Mouse (Mus musculus) thymus, postnatal 14 days (tissue): Measurements from ENCODE around the gene Fat2.

Experiments used
- DNase-seq: peaks from one replicate; pipeline ENCODE4 v3.0.0; 2021

Gene Fat2

DNA sequence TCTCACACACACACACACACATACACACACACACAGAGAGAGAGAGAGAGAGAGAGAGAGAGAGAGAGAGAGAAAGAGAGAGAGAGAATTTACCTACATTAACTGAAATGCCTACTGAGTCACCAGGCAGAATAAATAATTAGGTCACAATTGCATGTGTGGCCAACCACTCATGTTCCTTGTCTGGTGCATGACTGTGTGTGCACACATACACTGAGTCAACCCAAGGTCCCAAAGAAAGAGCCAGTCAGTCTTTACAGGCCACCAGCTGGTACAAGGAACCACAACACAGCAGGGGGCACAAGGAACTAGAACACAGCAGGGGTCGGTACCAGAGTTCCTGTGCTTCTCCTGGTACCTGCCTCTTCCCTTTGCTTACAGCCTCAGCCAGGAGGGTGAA is 99.5 kb downstream of the Fat2 start:
- no peak for DNase-seq

DNA sequence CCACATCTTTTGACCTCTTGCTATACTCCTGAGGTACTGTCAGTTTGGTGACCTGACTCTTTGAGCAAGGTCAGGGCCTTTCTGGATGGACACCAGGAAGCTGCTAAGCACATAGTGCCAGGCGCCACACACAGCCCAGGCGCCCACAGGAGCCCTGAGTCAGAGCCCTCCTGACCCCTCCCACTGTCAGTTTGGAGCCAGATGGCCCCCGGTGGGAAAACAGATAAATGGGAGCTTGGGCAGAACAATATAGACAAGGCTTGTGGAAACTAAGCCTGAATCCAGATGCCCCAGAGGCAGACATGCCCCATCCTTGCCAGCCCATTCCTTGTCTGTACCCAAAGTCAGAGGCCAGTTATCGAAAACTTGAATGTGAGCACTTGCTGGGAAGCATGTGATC is 101.6 kb downstream of the Fat2 start:
- no peak for DNase-seq

DNA sequence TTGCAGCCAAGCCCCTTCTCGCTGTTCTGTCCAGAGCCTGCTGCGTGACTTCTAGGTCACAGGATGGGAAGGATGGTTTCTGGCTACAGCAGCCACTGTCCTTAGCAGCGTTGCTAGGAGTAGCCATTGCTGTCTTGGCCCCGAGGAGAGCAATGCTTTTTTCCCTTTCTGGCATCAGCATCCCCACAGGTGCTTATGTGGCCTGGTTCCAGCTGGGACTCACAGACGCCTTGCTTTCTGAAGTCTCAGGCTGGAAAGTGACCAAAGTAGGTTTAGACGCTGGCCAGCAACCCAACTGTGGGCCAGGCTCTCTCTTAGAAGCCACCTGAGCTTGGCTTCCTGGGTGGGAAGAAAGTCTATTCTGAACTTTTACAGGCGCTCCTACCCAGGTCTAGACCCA is 102.1 kb downstream of the Fat2 start:
- no peak for DNase-seq

DNA sequence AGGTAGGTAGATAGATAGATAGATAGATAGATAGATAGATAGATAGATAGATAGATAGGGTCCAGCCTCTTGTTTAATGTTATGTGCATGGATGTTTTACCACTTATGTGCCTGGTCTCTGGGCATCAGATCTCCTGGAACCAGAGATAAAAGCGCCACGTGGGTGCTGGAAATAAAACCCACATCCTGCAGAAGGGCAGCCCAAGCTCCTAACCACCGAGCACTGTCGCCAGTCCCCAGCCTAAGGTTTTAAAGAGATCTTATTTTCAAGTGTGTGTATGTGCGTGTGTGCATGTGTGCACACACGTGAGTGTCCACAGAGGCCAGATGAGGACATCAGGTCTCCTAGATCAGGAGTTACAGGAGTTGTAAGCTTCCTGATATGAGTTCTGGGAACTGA is 105.3 kb downstream of the Fat2 start:
- DNase-seq, result no peak

DNA sequence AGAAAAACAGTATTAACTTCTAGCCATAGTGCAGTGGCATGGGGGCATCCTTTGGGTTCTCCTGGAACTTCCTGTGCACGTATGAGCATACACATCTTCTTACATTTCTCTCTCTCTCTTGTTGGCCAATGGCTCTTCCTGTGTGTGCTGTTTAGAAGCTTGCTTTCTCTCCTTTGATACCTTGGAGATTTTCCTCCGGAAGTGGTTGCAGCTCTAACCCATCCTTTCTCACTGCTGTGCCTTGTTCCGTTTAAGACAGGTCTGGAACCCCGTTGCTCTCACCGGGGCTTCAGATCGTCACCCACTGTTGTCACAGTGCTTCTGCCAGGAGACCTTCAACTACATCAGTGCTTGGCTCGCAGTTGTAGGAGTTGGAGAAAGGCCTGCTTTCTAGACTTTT is 115.1 kb downstream of the Fat2 start:
- DNase-seq, result no peak

DNA sequence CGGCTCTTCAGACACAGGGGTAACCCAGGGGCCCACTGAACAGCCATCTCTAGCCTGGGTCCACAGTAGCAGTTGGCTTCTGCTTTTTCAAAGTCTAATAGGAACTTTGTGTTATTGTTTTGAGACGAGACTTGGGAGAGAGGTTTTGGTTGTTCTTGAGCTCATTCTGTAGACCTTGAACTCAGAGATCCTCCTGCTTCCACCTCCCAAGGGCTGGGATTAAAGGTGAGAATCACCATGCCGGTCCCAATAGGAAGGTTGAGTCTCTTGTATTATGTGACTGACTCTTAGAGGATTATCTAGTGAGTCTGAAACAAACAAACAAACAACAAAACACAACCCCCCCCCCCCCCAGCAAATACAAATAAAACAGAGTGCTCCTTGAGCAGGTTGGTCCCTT is 117.9 kb downstream of the Fat2 start:
- DNase-seq, result no peak

DNA sequence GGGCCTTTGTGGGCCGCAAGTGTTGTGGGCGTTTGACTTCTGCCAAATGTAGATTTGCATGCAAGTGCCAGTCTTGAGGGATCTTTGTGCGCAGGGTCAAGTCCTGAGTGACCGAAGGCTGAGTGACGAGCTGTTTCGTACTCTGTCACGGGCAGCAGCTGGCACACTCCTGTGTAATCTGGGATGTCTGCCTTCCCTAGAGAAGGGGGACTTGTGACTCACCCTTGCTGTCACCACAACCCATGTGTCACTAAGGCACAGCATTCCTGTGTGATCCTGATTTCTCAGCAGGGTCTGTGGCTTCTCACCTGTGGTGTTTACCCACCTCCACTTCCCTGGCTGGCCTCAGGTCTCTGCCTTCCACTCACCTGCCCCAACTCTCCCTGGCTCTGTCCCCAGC is 118.5 kb downstream of the Fat2 start:
- no peak for DNase-seq

DNA sequence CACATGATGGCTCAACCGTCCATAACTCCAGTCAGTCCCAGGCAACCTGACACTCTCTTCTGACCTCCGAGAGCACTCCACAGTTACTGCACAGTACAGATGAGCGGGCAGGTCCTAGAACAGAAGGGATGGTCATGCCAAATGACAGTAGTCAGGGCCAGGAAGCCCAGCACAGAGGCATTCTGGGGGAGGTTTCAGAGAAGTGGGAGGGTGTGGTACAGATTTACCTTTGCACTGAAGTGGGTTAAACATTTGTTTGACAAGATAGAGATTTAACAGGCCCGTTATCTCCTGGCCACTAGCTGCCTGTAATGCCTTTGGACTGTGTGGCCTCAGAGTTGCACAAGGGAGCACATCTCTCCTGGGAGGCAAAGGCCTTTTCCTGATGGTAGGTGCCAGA is 118.9 kb downstream of the Fat2 start:
- no peak for DNase-seq

DNA sequence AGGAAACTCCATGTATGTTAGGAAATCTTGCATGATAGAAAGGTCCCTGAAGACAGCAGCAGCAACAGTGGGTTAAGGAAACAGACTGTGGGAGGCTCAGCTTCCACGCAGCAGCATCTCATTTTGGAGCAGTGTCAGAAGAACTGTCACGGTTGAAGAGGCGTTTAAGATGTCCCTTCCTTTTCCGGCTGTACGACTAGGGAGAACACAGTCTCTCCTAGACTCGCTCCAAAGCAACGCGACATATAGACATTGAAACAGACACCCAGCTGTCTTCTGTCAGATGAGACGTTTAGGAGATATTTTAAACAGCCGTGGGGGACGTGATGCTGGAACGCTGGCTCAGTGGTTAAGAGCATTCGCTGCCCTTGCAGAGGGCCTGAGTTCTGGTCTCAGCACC is 119.5 kb downstream of the Fat2 start:
- DNase-seq, result no peak

DNA sequence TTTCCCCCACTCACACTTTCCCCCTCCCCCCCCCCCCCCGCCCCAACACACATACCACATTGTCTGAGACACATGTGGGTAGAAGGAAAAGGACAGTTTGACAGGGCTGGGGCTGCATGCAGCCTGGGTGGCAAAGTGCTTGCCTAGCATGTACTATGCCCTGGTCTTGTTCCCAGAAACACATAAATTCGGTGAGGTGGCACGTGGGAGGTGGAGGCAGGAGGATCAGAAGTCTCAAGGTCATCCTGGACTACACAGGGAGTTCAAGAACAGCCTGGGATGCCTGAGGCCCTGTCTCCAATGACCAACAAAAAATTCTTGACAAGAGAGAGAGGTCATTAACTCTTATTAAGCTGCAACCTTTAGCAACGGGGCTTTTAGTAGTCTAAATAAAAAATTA is 120.3 kb downstream of the Fat2 start:
- DNase-seq, result no peak

DNA sequence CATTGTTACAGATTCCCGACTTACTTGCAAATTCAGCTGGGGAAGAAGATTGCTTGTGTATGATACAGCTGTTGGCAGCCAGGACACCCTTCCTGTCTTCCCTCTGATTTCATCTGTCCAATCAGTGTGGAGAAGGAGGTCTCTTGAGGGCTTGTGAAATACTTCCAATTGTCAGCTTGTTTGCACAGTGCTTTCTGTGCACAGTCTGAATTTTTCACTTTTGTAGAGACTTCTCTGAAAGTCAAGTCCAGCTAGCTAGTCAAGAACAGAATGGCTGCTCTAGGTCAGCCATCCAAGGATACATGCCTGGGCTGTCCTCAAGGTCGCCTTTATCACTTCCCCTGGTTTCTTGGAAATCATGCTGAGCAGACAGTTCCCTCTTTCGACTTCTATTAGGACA is 121.4 kb downstream of the Fat2 start:
- DNase-seq, result no peak

DNA sequence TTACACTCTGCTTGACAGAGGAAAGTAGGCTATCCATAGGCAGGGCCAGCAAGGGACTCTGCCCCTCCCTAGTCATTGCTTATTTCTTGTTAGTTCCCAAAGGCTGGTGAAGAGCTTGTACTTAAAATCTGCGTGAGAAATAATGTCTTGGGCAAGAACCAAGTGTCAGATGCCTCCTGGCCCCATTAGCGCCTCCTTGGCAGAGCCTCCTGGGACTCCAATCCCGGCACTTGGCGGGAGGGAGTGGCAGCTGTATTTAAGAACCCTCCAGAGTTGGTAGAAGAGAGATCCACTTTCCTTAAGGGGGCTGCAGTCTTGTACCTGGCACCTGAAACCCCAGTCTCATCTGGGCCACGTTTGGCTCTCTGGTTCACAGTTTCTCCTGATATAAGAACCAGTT is 122.2 kb downstream of the Fat2 start:
- no peak for DNase-seq

DNA sequence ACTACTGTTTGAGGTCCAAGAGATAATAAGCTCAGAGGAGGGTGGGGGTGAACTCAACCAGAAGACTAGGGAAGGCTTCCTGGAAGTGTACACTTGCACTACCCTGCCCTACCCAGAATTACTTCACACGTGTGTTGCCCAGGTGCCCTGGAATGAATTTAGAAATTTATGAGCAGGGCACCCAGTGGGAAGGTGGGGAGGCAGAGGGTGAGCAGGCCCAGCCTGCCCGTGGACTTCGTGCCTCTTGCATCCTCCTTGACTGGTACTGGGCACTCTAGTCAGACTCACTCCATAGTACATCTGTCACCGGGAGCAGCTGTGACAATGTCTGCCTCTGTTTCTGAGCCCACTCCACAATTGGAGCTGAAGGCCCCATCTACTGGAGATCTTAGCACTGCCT is 122.8 kb downstream of the Fat2 start:
- DNase-seq, result no peak

DNA sequence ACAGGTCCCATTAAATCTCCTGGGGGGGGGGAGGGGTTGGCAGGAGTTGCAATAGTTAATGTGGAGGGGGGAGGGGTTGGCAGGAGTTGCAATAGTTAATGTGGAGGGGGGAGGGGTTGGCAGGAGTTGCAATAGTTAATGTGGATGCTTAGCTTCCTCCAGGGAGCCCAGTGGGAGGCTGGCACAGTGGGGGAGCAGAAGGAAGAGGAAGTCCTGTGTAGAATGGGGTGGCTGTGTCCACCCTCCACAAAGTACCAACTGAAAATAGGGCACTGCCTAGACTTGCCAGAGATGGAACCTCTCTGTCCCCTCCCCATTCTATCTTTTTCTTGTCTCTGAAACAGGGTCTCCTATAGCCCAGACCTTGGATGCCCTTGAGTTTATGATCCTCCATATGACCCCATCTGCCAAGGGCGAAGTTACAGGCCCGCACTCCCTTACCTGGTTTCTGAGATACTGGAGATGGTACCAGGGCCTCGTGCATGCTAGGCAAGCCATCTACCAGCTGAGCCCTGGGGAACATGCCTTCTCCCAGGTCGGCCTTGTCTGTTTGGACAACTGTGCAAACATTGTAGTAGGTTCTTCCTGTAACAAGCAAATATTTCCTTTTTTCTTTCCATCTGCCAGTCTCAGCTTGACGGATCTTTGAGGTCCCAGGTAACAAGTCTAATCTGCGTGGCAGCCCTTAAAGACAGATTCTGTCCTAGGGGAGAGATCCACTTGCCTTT is 126.6 kb downstream of the Fat2 start:
- no peak for DNase-seq

DNA sequence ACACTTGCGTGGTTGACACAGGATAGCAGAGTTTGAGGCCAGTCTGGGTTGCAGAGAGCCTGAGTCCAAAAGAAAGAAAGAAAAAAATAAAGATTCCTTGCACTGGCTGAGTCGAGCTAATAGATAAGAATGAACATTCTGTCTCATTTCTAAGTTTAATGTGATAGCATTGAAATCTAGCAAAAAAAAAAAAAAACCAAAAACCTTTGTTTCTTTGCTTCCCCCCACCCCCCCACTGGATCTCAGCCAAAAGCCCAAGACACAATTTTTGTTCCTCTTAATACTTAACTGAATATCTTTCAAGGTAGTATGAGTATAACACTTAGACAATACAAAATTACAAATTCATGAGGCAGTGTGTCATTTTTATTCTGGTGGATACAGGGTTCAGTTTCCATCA is 127.3 kb downstream of the Fat2 start:
- no peak for DNase-seq

DNA sequence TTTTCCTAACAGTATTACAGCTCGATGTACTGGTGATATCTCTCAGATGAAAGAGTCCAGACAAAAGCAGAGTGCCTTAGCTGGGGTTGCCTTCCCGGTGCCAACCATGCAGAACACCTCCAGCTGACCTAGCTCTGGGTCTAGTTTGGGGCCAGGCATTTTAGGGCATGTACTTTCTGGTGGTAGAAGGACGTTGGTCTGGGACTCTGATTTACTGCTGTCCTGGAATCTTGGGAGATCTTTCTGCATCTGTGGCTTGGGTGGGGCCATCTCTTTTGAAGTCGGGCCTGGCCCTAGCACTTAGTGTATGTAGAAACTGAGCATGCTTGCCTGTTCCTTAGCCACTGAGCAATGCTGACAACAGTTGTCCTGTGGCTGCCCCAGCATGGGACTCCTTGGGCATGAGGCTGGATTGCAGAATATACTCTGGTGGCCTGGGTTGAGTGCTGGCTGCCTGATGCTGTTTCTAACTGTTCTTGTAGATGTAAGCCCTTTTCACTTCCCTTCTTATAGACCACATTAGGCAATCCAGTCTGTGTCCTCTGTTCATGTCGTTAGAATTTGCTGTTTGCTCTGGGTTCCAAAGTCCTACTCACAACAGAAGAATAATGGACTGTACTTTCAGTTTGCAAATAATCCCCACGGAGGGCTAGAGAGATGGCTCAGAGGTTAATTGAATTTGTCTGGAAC is 128.2 kb downstream of the Fat2 start:
- no peak for DNase-seq

DNA sequence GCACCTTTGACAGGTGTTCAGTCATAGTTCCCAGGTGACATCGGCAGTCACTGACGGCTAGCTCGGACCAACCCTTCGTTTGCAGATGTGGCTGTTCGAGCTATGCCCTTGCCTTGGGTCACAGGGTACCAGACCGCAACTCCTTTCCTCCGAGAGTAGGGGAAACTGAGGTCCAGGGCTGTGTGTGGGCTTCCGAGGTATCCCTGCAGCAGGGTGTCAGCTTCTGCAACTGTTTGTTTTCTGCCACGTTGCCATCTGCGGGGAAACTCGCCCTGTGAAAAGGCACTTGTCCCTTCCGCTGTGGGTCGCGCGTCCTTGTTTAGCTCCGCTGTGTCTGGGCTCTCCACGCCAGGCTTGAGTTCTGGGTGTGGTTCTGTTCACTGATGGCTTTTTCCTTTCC is 131.8 kb downstream of the Fat2 start:
- peak; percentile 38 for DNase-seq

DNA sequence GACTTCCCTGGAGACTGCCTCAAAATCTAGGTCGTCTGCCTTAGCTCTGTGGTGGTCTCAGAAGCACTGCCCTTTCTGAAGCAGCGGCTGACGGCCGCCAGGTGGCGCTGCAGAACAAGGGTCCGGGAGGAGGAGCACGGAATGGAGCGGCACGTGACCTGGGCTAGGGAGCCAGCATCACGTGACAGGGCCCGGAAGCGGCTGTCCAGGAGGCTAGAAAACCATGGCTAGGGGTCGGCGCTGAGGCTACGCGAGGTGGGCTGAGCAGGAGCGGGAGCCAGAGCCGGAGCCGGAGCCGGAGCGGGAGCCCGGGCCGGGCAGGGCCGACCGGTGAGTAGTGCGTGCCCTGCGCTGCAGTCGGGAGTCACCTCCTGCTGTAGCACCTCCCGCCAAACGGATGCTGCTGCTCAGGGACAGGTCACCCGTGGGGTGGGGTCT is 132.2 kb downstream of the Fat2 start, which contains the start of gene Slc36a1:
Gene Slc36a1, plus strand, starts transcription at position 192 of the 438 bp plus-strand sequence.
- peak; percentile 98 for DNase-seq
